Mouse (Mus musculus) heart, adult 2 months (tissue): ENCODE data around the gene Fgfr2. TPM values are rescaled to one million over a fixed set of nuclear protein-coding genes. Genes with fewer than 3 reads are reported as not detected.
A peak's percentile ranks its signal among the peaks of the same experiment; 100 is the strongest.

ENCODE experiments used
- DNase-seq, 2 experiments: peaks; one replicate each; pipeline ENCODE4 v3.0.0; 2021
- H3K27ac ChIP-seq: fragments of 200-600 bp; 2 replicates; pipeline ENCODE4 v1.8.1; 2022
- H3K27me3 ChIP-seq: fragments of 200-500 bp; 2 replicates; pipeline ENCODE4 v1.6.1; 2012; ENCODE audit warnings: mild to moderate bottlenecking, low read length, inconsistent platforms, mixed read lengths; ENCODE audit not compliant: control insufficient read depth, insufficient read depth
- H3K36me3 ChIP-seq: fragments of 200-500 bp; 2 replicates; pipeline ENCODE4 v1.6.1; 2012; ENCODE audit warnings: low read length, inconsistent platforms; ENCODE audit not compliant: control insufficient read depth, insufficient read depth
- H3K4me1 ChIP-seq: fragments of 200-500 bp; 2 replicates; pipeline ENCODE4 v1.6.1; 2011; ENCODE audit warnings: low read length; ENCODE audit not compliant: control insufficient read depth, insufficient read depth
- H3K4me3 ChIP-seq: fragments of 200-600 bp; 2 replicates; pipeline ENCODE4 v1.8.1; 2022
- H3K79me2 ChIP-seq: fragments of 200-500 bp; replicated peaks from 2 replicates; pipeline ENCODE4 v1.6.1; 2012; ENCODE audit warnings: mild to moderate bottlenecking, inconsistent platforms, low read length, moderate library complexity, mixed read lengths; ENCODE audit not compliant: control insufficient read depth, insufficient read depth
- H3K9ac ChIP-seq: fragments of 200-500 bp; 2 replicates; pipeline ENCODE4 v1.6.1; 2012; ENCODE audit warnings: low read depth, mild to moderate bottlenecking, control low read depth, inconsistent platforms, low read length, mixed read lengths
- CTCF ChIP-seq: fragments of 200-600 bp; IDR thresholded peaks from 2 replicates; pipeline ENCODE4 v1.8.1; 2022; ENCODE audit warnings: antibody characterized with exemption, mild to moderate bottlenecking, moderate library complexity
- EP300 ChIP-seq: fragments of 200-500 bp; IDR thresholded peaks from 2 replicates; pipeline ENCODE4 v1.6.1; 2011; ENCODE audit warnings: low read depth, low read length, control low read depth; ENCODE audit not compliant: insufficient read depth
- POLR2A ChIP-seq: fragments of 200-500 bp; IDR thresholded peaks from 2 replicates; pipeline ENCODE4 v1.6.1; 2011; ENCODE audit warnings: mild to moderate bottlenecking, low read depth, low read length, control low read depth; ENCODE audit not compliant: insufficient read depth
- whole genome bisulfite sequencing: fragments of 180-500 bp; shearing (Covaris S2); methylation state at CpG from one replicate; pipeline ENCODE4 v1.1.7; 2018; 5-methylcytosine and 5-hydroxymethylcytosine counted together
- intact Hi-C: fragments of 180-260 bp; cut with DNase I; formaldehyde crosslinking; loops from one replicate; pipeline ENCODE4 v1.15.1; 2025
- polyA plus RNA-seq: library from polyadenylated mRNA; depleted of rRNA; stranded (reverse); fragments of >200 nt; gene quantifications from 2 replicates; pipeline ENCODE4 v1.2.3, GENCODE M21; 2012
- total RNA-seq, 2 experiments: library from RNA; stranded (reverse); gene quantifications; 2 replicates each; pipeline ENCODE4 v1.2.3; 2021

The Fgfr2 gene
- total and polyA plus RNA-seq, 3 experiments: 1.1 to 2.0 (median 1.3) TPM

DNA sequence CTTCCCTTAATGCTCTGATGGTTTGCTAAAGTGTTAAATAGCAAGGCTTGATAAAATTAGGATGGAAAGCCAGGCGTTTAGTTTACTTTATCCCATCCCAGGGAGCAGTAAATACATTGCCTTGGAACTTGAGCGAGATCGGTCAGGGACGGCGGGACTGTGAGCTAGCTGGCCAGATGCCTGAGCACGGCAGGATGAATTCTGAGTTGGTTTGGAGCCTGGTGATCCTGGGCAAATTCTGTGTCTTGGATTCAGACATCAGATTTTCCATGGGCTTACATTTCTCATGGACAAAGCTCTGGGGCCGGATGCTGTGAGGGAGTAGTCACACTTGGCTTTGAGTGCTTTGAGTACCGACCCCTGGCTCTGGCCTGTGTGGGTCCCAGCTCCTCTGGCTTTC is 2182.4 kb downstream of the Fgfr2 start:
- no peak overlapping the region for H3K4me3 ChIP-seq
- H3K27me3 ChIP-seq: no peaks in the 10 kb centered on the region
- intact Hi-C loops: no loop called here
- WGBS: 68% methylated on average over 8 of the region's 8 CpGs
- H3K79me2 ChIP-seq: no peaks in the 10 kb centered on the region
- no peaks in the 10 kb centered on the region for H3K36me3 ChIP-seq
- peaks cover 5% of the 10 kb centered on the region for H3K4me1 ChIP-seq
- H3K9ac ChIP-seq: no peak overlapping the region
- peak in 1 of 2 experiments; percentile 17 for DNase-seq
- H3K27ac ChIP-seq: no peak overlapping the region
- TF ChIP-seq CTCF (no peak), POLR2A (no peak)

GRCm38 (mm10) chr7:130938896-130939295 is 2184.3 kb downstream of the Fgfr2 start:
- peaks cover 5% of the 10 kb centered on the region for H3K4me1 ChIP-seq

DNA sequence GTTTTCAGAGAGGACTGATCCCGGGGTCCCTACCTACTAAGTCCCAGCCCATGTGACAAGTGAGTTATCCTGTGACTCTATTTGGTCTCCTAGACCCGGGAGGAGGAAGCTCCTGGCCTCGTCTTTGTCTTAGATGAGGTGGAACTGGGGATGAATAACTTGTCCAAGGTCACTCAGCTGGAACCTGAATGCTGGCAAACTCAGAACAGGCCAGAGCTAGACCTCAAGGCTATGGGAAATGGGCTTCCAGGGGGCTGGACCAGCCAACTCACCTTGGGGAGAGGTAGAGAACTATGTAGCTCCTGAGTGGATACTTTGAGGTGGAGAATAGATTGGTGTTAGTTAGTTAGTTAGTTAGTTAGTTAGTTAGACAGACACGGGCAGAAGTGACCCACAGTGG is 2185.1 kb downstream of the Fgfr2 start:
- Histone ChIP-seq H3K9ac (no peak overlapping the region), H3K4me1 (peaks cover 3% of the 10 kb centered on the region), H3K79me2 (no peaks in the 10 kb centered on the region), H3K27ac (peak overlapping the region; percentile 85; the same call in 1 of the 2 replicates), H3K27me3 (no peaks in the 10 kb centered on the region), H3K36me3 (no peaks in the 10 kb centered on the region), H3K4me3 (no peak overlapping the region)
- intact Hi-C loops: no loop called here
- TF ChIP-seq POLR2A (no peak), CTCF (no peak), EP300 (no peak)
- DNase-seq: peak in 1 of 2 experiments; percentile 18
- 42% methylated on average over 4 of the region's 4 CpGs for WGBS

More at GRCm38 (mm10) chr7:130938896-130939295, 2184.3 kb downstream of the Fgfr2 start:
- WGBS: 82% methylated on average over 8 of the region's 8 CpGs
- Histone ChIP-seq H3K36me3 (no peaks in the 10 kb centered on the region), H3K27me3 (no peaks in the 10 kb centered on the region), H3K27ac (no peak overlapping the region; the same call in 1 of the 2 replicates), H3K9ac (no peak overlapping the region), H3K79me2 (no peaks in the 10 kb centered on the region), H3K4me3 (no peak overlapping the region)
- DNase-seq: peak in 1 of 2 experiments; percentile 18
- intact Hi-C loops: no loop called here
- TF ChIP-seq EP300 (no peak), POLR2A (no peak), CTCF (no peak)

DNA sequence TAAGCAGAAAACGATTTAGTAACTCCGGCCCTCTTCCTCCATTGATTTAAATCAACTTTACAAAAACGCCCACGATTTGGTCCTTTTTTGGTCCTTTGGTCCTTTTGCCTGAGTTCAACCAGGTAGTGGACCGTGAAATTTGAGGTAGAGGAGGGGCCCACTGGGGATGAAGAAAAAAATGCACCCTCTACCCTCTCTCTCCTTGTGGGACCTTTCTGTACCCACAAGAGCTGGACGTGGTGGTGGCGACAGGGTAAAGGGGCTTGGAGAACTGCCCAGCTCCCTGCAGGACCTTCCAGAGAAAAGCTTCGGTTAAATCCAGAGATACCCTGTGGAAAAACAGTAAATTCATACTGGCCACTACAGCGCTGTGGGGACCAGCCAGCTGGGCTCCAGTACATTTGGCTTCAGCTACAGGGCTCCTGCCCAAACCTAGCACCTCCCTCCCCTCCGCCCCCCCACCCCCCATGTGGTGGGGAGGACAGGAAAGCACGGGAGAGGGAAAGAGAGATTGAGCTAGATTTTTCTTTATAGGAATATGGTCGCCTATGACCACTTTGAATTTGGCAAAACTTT is 2185.8 kb downstream of the Fgfr2 start:
- H3K79me2 ChIP-seq: no peaks in the 10 kb centered on the region
- peak overlapping the region; percentile 85 for H3K27ac ChIP-seq
- intact Hi-C loops: loop anchor here (2.0 kb wide), 1 partner anchor 31 kb away; no protein-coding TSS in a partner anchor
- WGBS: 24% methylated on average over 12 of the region's 12 CpGs
- H3K27me3 ChIP-seq: no peaks in the 10 kb centered on the region
- no peak overlapping the region for H3K9ac ChIP-seq
- peak; percentile 51 to 56 for DNase-seq
- no peaks in the 10 kb centered on the region for H3K36me3 ChIP-seq
- H3K4me1 ChIP-seq: peaks cover 3% of the 10 kb centered on the region
- peak overlapping the region; percentile 64 for H3K4me3 ChIP-seq
- TF ChIP-seq EP300 (no peak), CTCF (peak; percentile 30)

- Histone ChIP-seq H3K36me3 (no peaks in the 10 kb centered on the region), H3K4me3 (peak overlapping the region; percentile 64), H3K27me3 (no peaks in the 10 kb centered on the region), H3K79me2 (no peaks in the 10 kb centered on the region), H3K27ac (peak overlapping the region; percentile 85), H3K4me1 (peaks cover 3% of the 10 kb centered on the region), H3K9ac (peak overlapping the region; percentile 93)
- DNase-seq: peak; percentile 74 to 81
- TF ChIP-seq EP300 (no peak), POLR2A (0 out of 2 replicates have a peak, but pooled peaks have one; percentile 35)
- intact Hi-C loops: loop anchor here (2.0 kb wide), 1 partner anchor 32 kb away; no protein-coding TSS in a partner anchor
- 1% methylated on average over 49 of the region's 49 CpGs for WGBS
Measured at GRCm38 (mm10) chr7:130936472-130936951, 2186.6 kb downstream of the Fgfr2 start.

- DNase-seq: peak; percentile 89 to 90
- Histone ChIP-seq H3K9ac (peak within 1 kb of the TSS; percentile 93), H3K36me3 (no peaks in the 10 kb centered on the region), H3K4me3 (peak within 1 kb of the TSS; percentile 64), H3K4me1 (peaks cover 3% of the 10 kb centered on the region), H3K79me2 (no peaks in the 10 kb centered on the region), H3K27ac (peak within 1 kb of the TSS; percentile 85), H3K27me3 (no peaks in the 10 kb centered on the region)
- TF ChIP-seq CTCF: no peak
- peak; percentile 77; the same call in 1 of the 2 replicates for TF ChIP-seq POLR2A
- intact Hi-C loops: loop anchor here (2.0 kb wide), 1 partner anchor 33 kb away; no protein-coding TSS in a partner anchor
- WGBS: under 1% methylated on average over 70 of the region's 70 CpGs
Measured at GRCm38 (mm10) chr7:130935793-130936471, 2187.2 kb downstream of the Fgfr2 start, which contains the start of gene Htra1. Gene Htra1, plus strand, starts transcription at chr7:130936111.
